Mouse (Mus musculus) limb, embryonic 14.5 days (tissue): Measurements from ENCODE around the gene Stab1. TPM values are rescaled to one million over a fixed set of nuclear protein-coding genes. Genes with fewer than 3 reads are reported as not detected.

Source experiments
- ATAC-seq: fragments of 200-750 bp; cut with Nextera tagmentation; 2 replicates; pipeline ENCODE4 v1.8.0; 2017; ENCODE audit warnings: low read depth, moderate number of reproducible peaks, moderate TSS enrichment; ENCODE audit not compliant: low FRiP score
- DNase-seq: peaks from one replicate; pipeline ENCODE4 v3.0.0-alpha.2; 2015; ENCODE audit warnings: low spot score
- H3K27ac ChIP-seq: fragments of 300-500 bp; sonication (generic); replicated peaks from 2 replicates; pipeline ENCODE4 v1.5.1; 2014; ENCODE audit warnings: low read depth, mild to moderate bottlenecking, low read length, moderate library complexity, mixed read lengths
- H3K27me3 ChIP-seq: fragments of 300-500 bp; sonication (generic); 2 replicates; pipeline ENCODE4 v1.6.1; 2014; ENCODE audit warnings: low read length, mixed read lengths; ENCODE audit not compliant: control insufficient read depth, insufficient read depth
- H3K36me3 ChIP-seq: fragments of 300-500 bp; sonication (generic); 2 replicates; pipeline ENCODE4 v1.6.1; 2014; ENCODE audit warnings: mild to moderate bottlenecking, low read length, moderate library complexity, mixed read lengths; ENCODE audit not compliant: control insufficient read depth, insufficient read depth
- H3K4me1 ChIP-seq: fragments of 300-500 bp; sonication (generic); 2 replicates; pipeline ENCODE4 v1.6.1; 2014; ENCODE audit warnings: antibody characterized with exemption, low read length, mixed read lengths; ENCODE audit not compliant: control insufficient read depth, insufficient read depth
- H3K4me2 ChIP-seq: fragments of 300-500 bp; sonication (generic); replicated peaks from 2 replicates; pipeline ENCODE4 v1.6.1; 2014; ENCODE audit warnings: low read depth, mild to moderate bottlenecking, low read length, moderate library complexity; ENCODE audit not compliant: severe bottlenecking
- H3K4me3 ChIP-seq: fragments of 300-500 bp; sonication (generic); replicated peaks from 2 replicates; pipeline ENCODE4 v1.5.1; 2014; ENCODE audit warnings: low read length
- H3K9ac ChIP-seq: fragments of 300-500 bp; sonication (generic); 2 replicates; pipeline ENCODE4 v1.6.1; 2014; ENCODE audit warnings: mild to moderate bottlenecking, low read depth, low read length, moderate library complexity; ENCODE audit not compliant: severe bottlenecking
- H3K9me3 ChIP-seq: fragments of 300-500 bp; sonication (generic); 2 replicates; pipeline ENCODE4 v1.6.1; 2016; ENCODE audit warnings: low read length; ENCODE audit not compliant: control insufficient read depth
- POLR2A ChIP-seq: fragments of 200-500 bp; IDR thresholded peaks from 2 replicates; pipeline ENCODE4 v1.8.0; 2012; ENCODE audit warnings: inconsistent platforms, mild to moderate bottlenecking, moderate library complexity, borderline replicate concordance; ENCODE audit not compliant: insufficient read depth, insufficient read length; ENCODE audit errors: extremely low read depth
- WGBS: fragments of 180-500 bp; shearing (Covaris S2); extraction: QIAGEN DNeasy Blood & Tissue Kit; methylation state at CpG from one replicate; pipeline ENCODE4 v1.1.7; 2014; 5-methylcytosine and 5-hydroxymethylcytosine counted together
- polyA plus RNA-seq, 2 experiments: library from polyadenylated mRNA; depleted of rRNA in 1 of 2; stranded (reverse) in 1 of 2; unstranded in 1 of 2; fragments of >200 nt; fragmentation: Nextera tagmentation in 1 of 2; extraction: Ambion mirVana in 1 of 2; gene quantifications; 2 replicates each; pipeline versions ENCODE4 v1.2.1 to v1.2.3; 2012 to 2014

Gene Stab1
- polyA plus RNA-seq (2012; rRNA removed) = 68.5 and 81.8 TPM in 2 replicates
- 59.5 and 64.4 TPM in 2 replicates for polyA plus RNA-seq (2014; fragmentation: Nextera tagmentation; extraction: Ambion mirVana)

DNA sequence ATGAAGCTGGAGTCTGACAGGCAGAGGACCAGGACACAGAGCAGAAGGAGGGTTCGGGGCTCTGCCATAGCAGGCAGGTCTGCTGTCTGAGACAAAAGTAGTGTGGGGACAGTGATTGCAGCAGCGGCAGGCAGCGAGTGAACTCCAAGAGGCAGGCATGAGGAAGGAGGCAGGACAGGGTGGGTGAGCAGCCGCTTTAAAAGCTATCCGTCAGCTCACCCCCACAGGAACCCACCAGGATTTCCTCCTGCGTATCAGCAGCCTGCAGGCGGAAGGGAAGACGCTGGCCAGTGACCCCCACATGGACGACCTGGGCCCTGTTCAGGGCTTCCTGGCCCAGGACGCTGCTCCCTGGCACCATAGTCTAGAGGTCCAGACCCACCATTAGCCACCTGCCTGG lies at the start of gene Stab1:
Gene Stab1, minus strand, starts transcription at position 217 of the 400 bp plus-strand sequence.
- H3K4me3 ChIP-seq = peak within 1 kb of the TSS; percentile 10
- H3K9ac ChIP-seq = no peak within 1 kb of the TSS
- no peak within 1 kb of the TSS; the same call in 1 of the 2 replicates for H3K4me2 ChIP-seq
- peaks cover 37% of the 10 kb centered on the region for H3K36me3 ChIP-seq
- no peak for DNase-seq
- 45% methylated on average over 10 of the region's 10 CpGs for whole genome bisulfite sequencing
- H3K27me3 ChIP-seq = no peaks in the 10 kb centered on the region
- no peak for ATAC-seq
- no peaks in the 10 kb centered on the region for H3K4me1 ChIP-seq
- no peak within 1 kb of the TSS for H3K27ac ChIP-seq
- TF ChIP-seq POLR2A = no peak
- no peaks in the 10 kb centered on the region for H3K9me3 ChIP-seq

DNA sequence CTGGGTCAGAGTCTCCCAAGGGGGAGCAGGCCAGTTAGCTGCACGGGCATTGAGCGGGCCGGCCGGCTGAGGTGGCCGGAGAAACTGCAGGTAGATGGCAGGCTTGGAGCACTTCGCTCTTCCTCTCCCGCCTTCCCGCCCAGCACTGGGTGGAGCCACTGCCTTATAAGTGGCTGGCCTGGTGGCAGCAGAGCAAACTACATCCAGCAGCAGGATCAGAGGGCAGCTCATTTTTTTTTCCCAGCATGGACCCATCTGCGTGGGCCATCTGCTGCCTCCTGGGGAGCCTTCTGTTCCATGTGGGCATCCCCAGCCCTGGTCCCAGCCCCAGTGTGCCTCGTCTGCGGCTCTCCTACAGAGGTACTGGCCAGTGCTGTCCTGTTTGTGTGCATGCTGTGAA lies 49.2 kb upstream of the Stab1 start, which contains the start of gene Sema3g:
Gene Sema3g, plus strand, starts transcription at position 195 of the 400 bp plus-strand sequence.
- no peak within 1 kb of the TSS for H3K27ac ChIP-seq
- WGBS = 7% methylated on average over 11 of the region's 11 CpGs
- no peak for TF ChIP-seq POLR2A
- H3K4me3 ChIP-seq = no peak within 1 kb of the TSS
- no peaks in the 10 kb centered on the region for H3K36me3 ChIP-seq
- H3K9me3 ChIP-seq = no peaks in the 10 kb centered on the region
- H3K4me2 ChIP-seq = peak within 1 kb of the TSS; percentile 26
- no peak within 1 kb of the TSS; the same call in 1 of the 2 replicates for H3K9ac ChIP-seq
- ATAC-seq (peak; percentile 21; the same call in 1 of the 2 replicates), DNase-seq (peak; percentile 71)
- H3K27me3 ChIP-seq = no peaks in the 10 kb centered on the region
- H3K4me1 ChIP-seq = 0 out of 2 replicates have a peak, but pooled peaks cover 9% of the 10 kb centered on the region

DNA sequence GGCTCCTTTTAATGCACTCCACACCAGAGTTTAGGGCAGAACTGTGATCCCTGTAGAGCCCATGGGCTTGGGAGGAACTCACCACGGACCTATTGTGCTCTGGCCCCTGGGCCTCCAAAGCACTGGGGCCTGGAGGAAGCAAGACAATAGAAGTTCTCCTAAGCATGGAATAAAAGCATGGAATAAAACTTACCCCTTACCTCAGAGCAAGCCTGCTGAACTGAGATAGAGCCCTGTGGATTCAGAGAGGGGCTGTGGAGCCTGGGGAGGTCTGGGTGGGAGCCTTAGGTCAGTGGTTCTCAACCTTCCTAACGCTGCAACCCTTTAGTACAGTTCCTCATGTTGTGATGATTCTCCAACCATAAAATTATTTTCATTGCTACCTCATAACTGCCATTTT lies 48.4 kb upstream of the Stab1 start, which contains the start of gene Nisch:
Gene Nisch, minus strand, starts transcription at position 101 of the 400 bp plus-strand sequence.
- Histone ChIP-seq H3K9me3 (no peaks in the 10 kb centered on the region), H3K27ac (no peak within 1 kb of the TSS), H3K4me1 (0 out of 2 replicates have a peak, but pooled peaks cover 10% of the 10 kb centered on the region), H3K9ac (peak within 1 kb of the TSS; percentile 39), H3K27me3 (no peaks in the 10 kb centered on the region), H3K36me3 (no peaks in the 10 kb centered on the region), H3K4me3 (no peak within 1 kb of the TSS), H3K4me2 (peak within 1 kb of the TSS; percentile 26)
- DNase-seq (no peak), ATAC-seq (no peak)
- TF ChIP-seq POLR2A = no peak
- WGBS = 85% methylated on average over 2 of the region's 2 CpGs

DNA sequence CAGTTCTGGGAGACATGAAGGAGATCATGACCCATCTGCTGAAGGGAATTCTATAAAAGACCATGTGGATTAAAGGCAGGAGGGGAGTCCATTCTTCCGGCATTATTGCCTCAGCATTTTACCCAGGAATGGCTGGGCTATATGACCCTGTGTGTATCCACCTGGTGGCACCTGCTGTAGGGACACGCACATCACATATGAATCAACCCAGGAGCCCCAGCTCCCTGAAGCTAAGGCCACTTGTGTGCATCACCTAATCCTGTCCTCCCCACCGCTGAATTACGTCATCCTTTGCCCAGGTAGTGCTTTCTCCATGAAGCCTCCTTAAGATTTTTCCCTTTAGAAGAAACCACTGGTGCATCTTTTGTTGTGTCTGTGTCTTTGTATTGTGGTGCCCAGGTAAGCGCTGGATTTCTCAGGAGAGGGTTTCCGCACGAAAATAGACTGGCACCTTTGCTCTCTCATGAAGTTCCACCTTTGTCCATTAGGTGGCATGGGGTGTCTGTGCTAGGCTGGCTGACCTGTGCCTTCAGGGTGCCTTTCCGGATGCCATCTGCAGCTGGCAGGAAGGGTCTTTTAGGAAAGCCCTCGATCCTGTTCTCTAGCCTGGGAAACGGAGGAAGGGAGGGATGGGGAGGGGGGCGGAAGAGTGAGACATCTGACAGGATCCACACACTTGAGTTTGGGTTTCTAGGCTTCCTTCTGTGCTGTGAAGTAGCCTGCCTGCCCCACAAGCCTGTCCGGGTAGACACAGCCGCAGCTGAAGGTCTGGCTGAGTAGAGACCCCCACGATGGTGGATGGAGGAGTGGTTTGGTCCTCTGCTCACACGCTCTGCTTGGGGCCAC lies 46.9 kb upstream of the Stab1 start:
- no peak overlapping the region for H3K27ac ChIP-seq
- H3K27me3 ChIP-seq = no peaks in the 10 kb centered on the region
- no peak for TF ChIP-seq POLR2A
- no peak overlapping the region for H3K4me2 ChIP-seq
- H3K9me3 ChIP-seq = no peaks in the 10 kb centered on the region
- ATAC-seq (peak; percentile 53; the same call in 1 of the 2 replicates), DNase-seq (peak; percentile 67)
- no peaks in the 10 kb centered on the region for H3K36me3 ChIP-seq
- H3K9ac ChIP-seq = peak overlapping the region; percentile 39
- no peak overlapping the region for H3K4me3 ChIP-seq
- WGBS = 33% methylated on average over 15 of the region's 15 CpGs
- 0 out of 2 replicates have a peak, but pooled peaks cover 10% of the 10 kb centered on the region for H3K4me1 ChIP-seq

- no peak overlapping the region for H3K9ac ChIP-seq
- no peak for ATAC-seq
- no peak for TF ChIP-seq POLR2A
Measured at GRCm38 (mm10) chr14:31214684-31215083, 46.2 kb upstream of the Stab1 start.

More at GRCm38 (mm10) chr14:31214684-31215083, 46.2 kb upstream of the Stab1 start:
- WGBS = 76% methylated on average over 3 of the region's 3 CpGs
- no peaks in the 10 kb centered on the region for H3K9me3 ChIP-seq
- H3K4me3 ChIP-seq = no peak overlapping the region
- no peaks in the 10 kb centered on the region for H3K36me3 ChIP-seq
- DNase-seq = no peak
- no peaks in the 10 kb centered on the region for H3K27me3 ChIP-seq
- H3K27ac ChIP-seq = no peak overlapping the region
- H3K4me2 ChIP-seq = no peak overlapping the region
- H3K4me1 ChIP-seq = 0 out of 2 replicates have a peak, but pooled peaks cover 10% of the 10 kb centered on the region
